Mouse (Mus musculus) neural tube, embryonic 15.5 days (tissue): Measurements from ENCODE around the gene St6galnac5. TPM values are rescaled to one million over a fixed set of nuclear protein-coding genes. Genes with fewer than 3 reads are reported as not detected.

ENCODE experiments used
- ATAC-seq: fragments of 200-750 bp; cut with Nextera tagmentation; 2 replicates; pipeline ENCODE4 v1.8.0; 2017; ENCODE audit warnings: mild to moderate bottlenecking, moderate TSS enrichment, moderate library complexity; ENCODE audit not compliant: low FRiP score
- H3K27ac ChIP-seq: fragments of 300-500 bp; sonication (generic); replicated peaks from 2 replicates; pipeline ENCODE4 v1.5.1; 2015; ENCODE audit warnings: mild to moderate bottlenecking, inconsistent platforms
- H3K27me3 ChIP-seq: fragments of 300-500 bp; sonication (generic); replicated peaks from 2 replicates; pipeline ENCODE4 v1.6.1; 2015; ENCODE audit warnings: inconsistent platforms
- H3K36me3 ChIP-seq: fragments of 300-500 bp; sonication (generic); 2 replicates; pipeline ENCODE4 v1.6.1; 2015; ENCODE audit warnings: inconsistent platforms
- H3K4me1 ChIP-seq: fragments of 300-500 bp; sonication (generic); 2 replicates; pipeline ENCODE4 v1.6.1; 2015; ENCODE audit warnings: inconsistent platforms
- H3K4me2 ChIP-seq: fragments of 300-500 bp; sonication (generic); 2 replicates; pipeline ENCODE4 v1.6.1; 2015; ENCODE audit warnings: inconsistent platforms, mild to moderate bottlenecking, moderate library complexity
- H3K4me3 ChIP-seq: fragments of 300-500 bp; sonication (generic); replicated peaks from 2 replicates; pipeline ENCODE4 v1.5.1; 2015; ENCODE audit warnings: mild to moderate bottlenecking, inconsistent platforms
- H3K9ac ChIP-seq: fragments of 300-500 bp; sonication (generic); replicated peaks from 2 replicates; pipeline ENCODE4 v1.6.1; 2015; ENCODE audit warnings: mild to moderate bottlenecking, inconsistent platforms
- H3K9me3 ChIP-seq: fragments of 300-500 bp; sonication (generic); replicated peaks from 2 replicates; pipeline ENCODE4 v1.6.1; 2016; ENCODE audit warnings: inconsistent platforms
- WGBS: fragments of 180-500 bp; shearing (Covaris S2); methylation state at CpG from one replicate; pipeline ENCODE4 v1.1.7; 2015; ENCODE audit warnings: mixed read lengths; 5-methylcytosine and 5-hydroxymethylcytosine counted together
- polyA plus RNA-seq: library from polyadenylated mRNA; unstranded; fragments of >200 nt; fragmentation: Nextera tagmentation; extraction: Ambion mirVana; gene quantifications from 2 replicates; pipeline ENCODE4 v1.2.1, GENCODE M21; 2015

The St6galnac5 gene
- polyA plus RNA-seq, 1 experiment from 2014 or later = 18.5 TPM

GRCm38 (mm10) chr3:152855006-152855614 is 126.9 kb downstream of the St6galnac5 start:
- Histone ChIP-seq H3K4me2 (no peak overlapping the region), H3K27ac (no peak overlapping the region), H3K27me3 (0 out of 2 replicates have a peak, but pooled peaks cover 3% of the 10 kb centered on the region), H3K4me1 (peaks cover 19% of the 10 kb centered on the region), H3K36me3 (no peaks in the 10 kb centered on the region), H3K9ac (no peak overlapping the region), H3K4me3 (no peak overlapping the region), H3K9me3 (no peaks in the 10 kb centered on the region)
- no peak for ATAC-seq
- WGBS = 44% methylated on average over 12 of the region's 12 CpGs

DNA sequence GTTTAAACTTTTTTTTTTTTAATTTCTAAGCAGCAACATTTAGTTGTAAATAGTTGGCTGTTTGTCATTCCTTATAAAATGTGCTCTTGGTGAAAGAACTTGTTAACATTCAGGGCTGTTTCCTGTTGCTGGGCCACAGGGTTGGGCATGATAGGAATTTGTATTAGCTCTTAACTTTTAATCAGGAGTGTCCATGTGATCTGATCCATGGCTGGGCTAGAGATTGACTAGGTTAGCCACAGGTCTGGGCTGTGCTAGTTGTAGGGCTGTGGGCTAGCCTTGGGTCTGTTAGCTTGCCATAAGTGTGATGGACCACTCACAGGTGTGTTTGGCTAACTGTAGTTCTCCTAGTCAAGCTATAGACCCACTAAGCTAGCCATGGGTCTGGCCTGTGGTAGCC is 138.1 kb downstream of the St6galnac5 start:
- Histone ChIP-seq H3K9me3 (no peaks in the 10 kb centered on the region), H3K27ac (no peak overlapping the region), H3K4me2 (no peak overlapping the region), H3K36me3 (no peaks in the 10 kb centered on the region), H3K9ac (no peak overlapping the region), H3K27me3 (0 out of 2 replicates have a peak, but pooled peaks cover 3% of the 10 kb centered on the region), H3K4me3 (no peak overlapping the region), H3K4me1 (peaks cover 15% of the 10 kb centered on the region)
- ATAC-seq = no peak

- no peak for ATAC-seq
- H3K4me3 ChIP-seq = no peak overlapping the region
- WGBS = 54% methylated on average over 3 of the region's 3 CpGs
- 0 out of 2 replicates have a peak, but pooled peaks cover 2% of the 10 kb centered on the region for H3K27me3 ChIP-seq
- no peak overlapping the region for H3K27ac ChIP-seq
- H3K4me1 ChIP-seq = peaks cover 15% of the 10 kb centered on the region
- H3K9me3 ChIP-seq = no peaks in the 10 kb centered on the region
- H3K36me3 ChIP-seq = no peaks in the 10 kb centered on the region
- H3K4me2 ChIP-seq = no peak overlapping the region
- no peak overlapping the region for H3K9ac ChIP-seq
Measured at GRCm38 (mm10) chr3:152842648-152843047, 139.4 kb downstream of the St6galnac5 start.

- Histone ChIP-seq H3K27me3 (no peaks in the 10 kb centered on the region), H3K4me3 (no peak overlapping the region), H3K4me2 (no peak overlapping the region), H3K9me3 (no peaks in the 10 kb centered on the region), H3K27ac (no peak overlapping the region), H3K4me1 (peaks cover 15% of the 10 kb centered on the region), H3K36me3 (no peaks in the 10 kb centered on the region), H3K9ac (no peak overlapping the region)
- 71% methylated on average over 6 of the region's 6 CpGs for WGBS
- ATAC-seq = no peak; the same call in 1 of the 2 replicates
Measured at GRCm38 (mm10) chr3:152841264-152841663, 140.8 kb downstream of the St6galnac5 start.

GRCm38 (mm10) chr3:152837938-152838337 is 144.1 kb downstream of the St6galnac5 start:
- 80% methylated on average over 1 of the region's 1 CpGs for WGBS
- Histone ChIP-seq H3K4me3 (no peak overlapping the region), H3K9ac (no peak overlapping the region), H3K27ac (no peak overlapping the region), H3K4me1 (peaks cover 11% of the 10 kb centered on the region; the same call in 1 of the 2 replicates), H3K27me3 (no peaks in the 10 kb centered on the region), H3K4me2 (no peak overlapping the region), H3K36me3 (no peaks in the 10 kb centered on the region), H3K9me3 (no peaks in the 10 kb centered on the region)
- ATAC-seq = no peak

DNA sequence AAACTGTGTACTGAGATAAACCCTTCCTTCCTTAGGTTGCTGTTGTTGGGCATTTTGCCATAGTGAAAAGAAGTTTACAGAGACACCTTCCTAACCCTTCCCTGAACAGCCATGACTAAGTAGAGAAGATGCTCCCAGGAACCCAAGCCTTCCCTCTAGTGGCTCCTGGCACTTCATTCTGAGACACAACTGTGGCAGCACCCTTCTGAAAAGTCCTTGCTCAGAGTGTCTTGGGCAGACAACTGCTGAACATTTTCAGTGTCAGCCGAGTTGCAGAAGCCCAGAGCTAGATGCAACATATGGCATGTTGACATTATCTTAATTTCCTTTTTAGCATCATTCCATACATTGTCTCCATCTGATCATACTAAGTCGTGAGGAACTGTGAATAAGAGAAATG is 144.6 kb downstream of the St6galnac5 start:
- 67% methylated on average over 2 of the region's 2 CpGs for WGBS
- Histone ChIP-seq H3K27me3 (no peaks in the 10 kb centered on the region), H3K4me1 (peaks cover 16% of the 10 kb centered on the region; the same call in 1 of the 2 replicates), H3K36me3 (no peaks in the 10 kb centered on the region), H3K9me3 (no peaks in the 10 kb centered on the region), H3K27ac (no peak overlapping the region), H3K4me3 (no peak overlapping the region), H3K4me2 (no peak overlapping the region), H3K9ac (no peak overlapping the region)
- ATAC-seq = no peak

- no peak overlapping the region for H3K27ac ChIP-seq
- H3K36me3 ChIP-seq = no peaks in the 10 kb centered on the region
- ATAC-seq = peak; percentile 52; the same call in 1 of the 2 replicates
- 69% methylated on average over 4 of the region's 4 CpGs for WGBS
- H3K9me3 ChIP-seq = no peaks in the 10 kb centered on the region
- no peak overlapping the region for H3K4me3 ChIP-seq
- H3K9ac ChIP-seq = no peak overlapping the region
- peaks cover 17% of the 10 kb centered on the region for H3K4me1 ChIP-seq
- no peak overlapping the region for H3K4me2 ChIP-seq
- no peaks in the 10 kb centered on the region for H3K27me3 ChIP-seq
Measured at GRCm38 (mm10) chr3:152832436-152832835, 149.6 kb downstream of the St6galnac5 start.

DNA sequence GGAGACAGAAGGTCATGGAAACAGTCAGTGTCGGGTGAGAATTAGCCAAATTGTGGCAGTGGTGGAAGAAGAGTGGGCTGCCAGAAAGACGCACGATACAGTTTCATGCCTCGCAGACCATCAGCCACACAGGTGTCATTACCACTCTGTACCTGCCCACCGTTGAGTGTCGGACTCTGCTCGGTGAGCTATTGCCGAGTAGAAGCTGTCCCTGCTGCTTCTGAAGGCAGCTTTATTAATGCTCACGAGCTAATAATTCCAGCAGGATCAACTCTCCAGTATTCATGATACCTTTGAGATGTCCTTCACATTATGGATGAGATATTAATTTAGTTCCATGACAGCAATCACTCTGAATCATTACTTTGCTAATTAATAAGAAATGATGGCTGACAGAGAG is 150.1 kb downstream of the St6galnac5 start:
- Histone ChIP-seq H3K27ac (no peak overlapping the region; the same call in 1 of the 2 replicates), H3K4me2 (no peak overlapping the region), H3K27me3 (no peaks in the 10 kb centered on the region), H3K36me3 (no peaks in the 10 kb centered on the region), H3K9me3 (no peaks in the 10 kb centered on the region), H3K4me1 (peaks cover 17% of the 10 kb centered on the region), H3K4me3 (no peak overlapping the region), H3K9ac (no peak overlapping the region)
- WGBS = 53% methylated on average over 9 of the region's 9 CpGs
- ATAC-seq = peak; percentile 50; the same call in 1 of the 2 replicates

DNA sequence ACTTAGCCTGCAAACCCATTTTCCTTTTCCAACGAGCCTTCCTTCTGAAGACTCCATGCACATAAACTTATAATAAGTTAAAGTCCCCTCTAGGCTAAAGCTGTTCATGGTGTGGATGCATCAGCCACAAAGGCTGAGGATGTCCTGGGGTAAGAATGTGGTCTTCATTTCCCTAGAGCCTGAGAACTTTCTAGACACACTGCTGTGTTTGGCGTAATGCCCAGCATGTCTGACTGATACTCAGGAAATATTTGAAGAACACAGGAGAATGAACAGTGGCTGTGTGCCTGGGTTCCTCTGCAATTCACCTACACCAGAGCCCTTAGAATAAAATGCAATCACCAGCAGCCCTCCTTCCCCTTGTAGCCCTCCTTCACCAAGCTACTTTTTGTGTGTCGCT is 150.7 kb downstream of the St6galnac5 start:
- no peak for ATAC-seq
- 70% methylated on average over 3 of the region's 3 CpGs for WGBS
- Histone ChIP-seq H3K4me2 (no peak overlapping the region), H3K9ac (no peak overlapping the region), H3K27me3 (no peaks in the 10 kb centered on the region), H3K9me3 (no peaks in the 10 kb centered on the region), H3K27ac (no peak overlapping the region; the same call in 1 of the 2 replicates), H3K36me3 (no peaks in the 10 kb centered on the region), H3K4me1 (peaks cover 17% of the 10 kb centered on the region), H3K4me3 (no peak overlapping the region)

- H3K4me1 ChIP-seq = peaks cover 4% of the 10 kb centered on the region; the same call in 1 of the 2 replicates
- H3K9me3 ChIP-seq = no peaks in the 10 kb centered on the region
- ATAC-seq = no peak
- 70% methylated on average over 14 of the region's 14 CpGs for WGBS
- no peak overlapping the region for H3K9ac ChIP-seq
- no peak overlapping the region for H3K4me2 ChIP-seq
- H3K27ac ChIP-seq = no peak overlapping the region
- H3K4me3 ChIP-seq = no peak overlapping the region
- H3K36me3 ChIP-seq = no peaks in the 10 kb centered on the region
- H3K27me3 ChIP-seq = no peaks in the 10 kb centered on the region; the same call in 1 of the 2 replicates
Measured at GRCm38 (mm10) chr3:152821202-152821601, 160.8 kb downstream of the St6galnac5 start.

DNA sequence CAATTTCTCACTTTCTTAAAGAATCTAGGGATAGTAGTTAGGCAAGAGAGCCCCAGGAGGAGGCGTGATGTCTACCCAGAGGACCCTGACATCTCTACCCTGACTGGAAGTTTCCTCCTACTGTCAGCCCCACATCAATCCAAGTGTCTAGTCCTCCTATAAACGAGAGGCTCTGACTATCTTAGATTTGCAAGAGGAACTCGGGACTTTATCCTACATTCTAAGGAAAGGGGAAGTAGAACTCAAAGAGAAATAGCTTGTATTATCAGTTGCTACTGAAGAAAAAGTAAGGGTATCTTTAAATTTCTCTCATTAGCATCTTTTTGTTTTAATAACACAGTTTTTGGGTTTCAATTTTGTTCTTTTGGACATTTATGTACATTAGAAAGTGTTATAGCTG is 161.6 kb downstream of the St6galnac5 start:
- H3K4me3 ChIP-seq = no peak overlapping the region
- H3K36me3 ChIP-seq = no peaks in the 10 kb centered on the region
- no peak overlapping the region for H3K27ac ChIP-seq
- H3K27me3 ChIP-seq = no peaks in the 10 kb centered on the region; the same call in 1 of the 2 replicates
- ATAC-seq = no peak
- no peak overlapping the region for H3K9ac ChIP-seq
- WGBS = 85% methylated on average over 3 of the region's 3 CpGs
- peaks cover 4% of the 10 kb centered on the region; the same call in 1 of the 2 replicates for H3K4me1 ChIP-seq
- no peaks in the 10 kb centered on the region for H3K9me3 ChIP-seq
- no peak overlapping the region for H3K4me2 ChIP-seq

- ATAC-seq = no peak
- Histone ChIP-seq H3K4me3 (no peak overlapping the region), H3K9ac (no peak overlapping the region), H3K4me1 (peaks cover 4% of the 10 kb centered on the region; the same call in 1 of the 2 replicates), H3K9me3 (no peaks in the 10 kb centered on the region), H3K36me3 (no peaks in the 10 kb centered on the region), H3K27me3 (no peaks in the 10 kb centered on the region), H3K4me2 (no peak overlapping the region), H3K27ac (no peak overlapping the region)
- 93% methylated on average over 5 of the region's 5 CpGs for WGBS
Measured at GRCm38 (mm10) chr3:152815110-152815509, 166.9 kb downstream of the St6galnac5 start.
